Mouse (Mus musculus): Measurements from ENCODE around the gene Fxn. TPM values are rescaled to one million over a fixed set of nuclear protein-coding genes. Genes with fewer than 3 reads are reported as not detected.

Gene Fxn
- total RNA-seq (2022): 10 to 100 TPM; 17.4 to 20.6 (median 18.7) TPM

- DNase-seq (ENCODE audit: low spot score in 2 of 2): no peak
Measured at GRCm38 (mm10) chr19:24280601-24281228, at the start of gene Fxn. Gene Fxn, minus strand, starts transcription at chr19:24280605.

GRCm38 (mm10) chr19:24327921-24328320 is 47.5 kb upstream of the Fxn start:
- DNase-seq (ENCODE audit: low spot score in 2 of 2): no peak

- DNase-seq (ENCODE audit: low spot score in 2 of 2): no peak
Measured at GRCm38 (mm10) chr19:24326969-24327368, 46.6 kb upstream of the Fxn start.

- DNase-seq (ENCODE audit: low spot score in 2 of 2): no peak
Measured at GRCm38 (mm10) chr19:24325692-24326091, 45.3 kb upstream of the Fxn start.

- no peak for DNase-seq (ENCODE audit: low spot score in 2 of 2)
Measured at GRCm38 (mm10) chr19:24323841-24324613, 43.6 kb upstream of the Fxn start.

GRCm38 (mm10) chr19:24321900-24322311 is 41.5 kb upstream of the Fxn start:
- DNase-seq (ENCODE audit: low spot score in 2 of 2): no peak

GRCm38 (mm10) chr19:24321211-24321899 is 41.0 kb upstream of the Fxn start:
- no peak for DNase-seq (ENCODE audit: low spot score in 2 of 2)

- DNase-seq (ENCODE audit: low spot score in 2 of 2): no peak
Measured at GRCm38 (mm10) chr19:24318172-24318571, 37.8 kb upstream of the Fxn start.

- no peak for DNase-seq (ENCODE audit: low spot score in 2 of 2)
Measured at GRCm38 (mm10) chr19:24317731-24318130, 37.3 kb upstream of the Fxn start.

GRCm38 (mm10) chr19:24317038-24317591 is 36.7 kb upstream of the Fxn start:
- DNase-seq (ENCODE audit: low spot score in 2 of 2): no peak

GRCm38 (mm10) chr19:24316060-24316725 is 35.8 kb upstream of the Fxn start:
- DNase-seq (ENCODE audit: low spot score in 2 of 2): no peak

- no peak for DNase-seq (ENCODE audit: low spot score in 2 of 2)
Measured at GRCm38 (mm10) chr19:24315234-24315633, 34.8 kb upstream of the Fxn start.

GRCm38 (mm10) chr19:24314676-24315075 is 34.3 kb upstream of the Fxn start:
- DNase-seq (ENCODE audit: low spot score in 2 of 2): no peak

GRCm38 (mm10) chr19:24312556-24313342 is 32.3 kb upstream of the Fxn start:
- no peak for DNase-seq (ENCODE audit: low spot score in 2 of 2)

- DNase-seq (ENCODE audit: low spot score in 2 of 2): no peak
Measured at GRCm38 (mm10) chr19:24312046-24312445, 31.6 kb upstream of the Fxn start.

- DNase-seq (ENCODE audit: low spot score in 2 of 2): peak in 1 of 2 experiments; percentile 22
Measured at GRCm38 (mm10) chr19:24308305-24308705, 27.9 kb upstream of the Fxn start.

GRCm38 (mm10) chr19:24307271-24308221 is 27.1 kb upstream of the Fxn start:
- DNase-seq (ENCODE audit: low spot score in 2 of 2): no peak

- no peak for DNase-seq (ENCODE audit: low spot score in 2 of 2)
Measured at GRCm38 (mm10) chr19:24306351-24306750, 25.9 kb upstream of the Fxn start.

GRCm38 (mm10) chr19:24302198-24302597 is 21.8 kb upstream of the Fxn start:
- DNase-seq (ENCODE audit: low spot score in 2 of 2): no peak

- DNase-seq (ENCODE audit: low spot score in 2 of 2): no peak
Measured at GRCm38 (mm10) chr19:24301768-24302148, 21.4 kb upstream of the Fxn start.
